Mouse (Mus musculus) midbrain, embryonic 12.5 days (tissue): ENCODE measurements at regions not wholly inside any gene's neighbourhood (a gene's known extent, or its start where the extent isn't known, plus 50 kb on each side); places are given as distances from the start of the nearest gene placed in this dataset.

ENCODE experiments used
- ATAC-seq: fragments of 200-750 bp; cut with Nextera tagmentation; 2 replicates; pipeline ENCODE4 v1.8.0; 2017; ENCODE audit warnings: low read depth, moderate TSS enrichment, moderate library complexity; ENCODE audit not compliant: low FRiP score
- H3K27ac ChIP-seq: fragments of 300-500 bp; sonication (generic); replicated peaks from 2 replicates; pipeline ENCODE4 v1.5.1; 2016; ENCODE audit warnings: mild to moderate bottlenecking
- H3K27me3 ChIP-seq: fragments of 300-500 bp; sonication (generic); 2 replicates; pipeline ENCODE4 v1.6.1; 2016; ENCODE audit warnings: mild to moderate bottlenecking
- H3K36me3 ChIP-seq: fragments of 300-500 bp; sonication (generic); 2 replicates; pipeline ENCODE4 v1.6.1; 2016
- H3K4me1 ChIP-seq: fragments of 300-500 bp; sonication (generic); 2 replicates; pipeline ENCODE4 v1.6.1; 2016
- H3K4me2 ChIP-seq: fragments of 300-500 bp; sonication (generic); replicated peaks from 2 replicates; pipeline ENCODE4 v1.6.1; 2016; ENCODE audit warnings: mild to moderate bottlenecking, moderate library complexity
- H3K4me3 ChIP-seq: fragments of 300-500 bp; sonication (generic); 2 replicates; pipeline ENCODE4 v1.5.1; 2016; ENCODE audit warnings: mild to moderate bottlenecking
- H3K9ac ChIP-seq: fragments of 300-500 bp; sonication (generic); replicated peaks from 2 replicates; pipeline ENCODE4 v1.6.1; 2016; ENCODE audit warnings: mild to moderate bottlenecking, moderate library complexity
- H3K9me3 ChIP-seq: fragments of 300-500 bp; sonication (generic); 2 replicates; pipeline ENCODE4 v1.6.1; 2016; ENCODE audit warnings: mild to moderate bottlenecking
- WGBS: fragments of 180-500 bp; shearing (Covaris S2); methylation state at CpG from one replicate; pipeline ENCODE4 v1.1.7; 2016; 5-methylcytosine and 5-hydroxymethylcytosine counted together

- Histone ChIP-seq H3K27ac (no peak overlapping the region), H3K4me1 (no peaks in the 10 kb centered on the region), H3K9me3 (no peaks in the 10 kb centered on the region), H3K4me2 (no peak overlapping the region), H3K36me3 (no peaks in the 10 kb centered on the region), H3K4me3 (no peak overlapping the region), H3K27me3 (no peaks in the 10 kb centered on the region), H3K9ac (no peak overlapping the region)
- 74% methylated on average over 1 of the region's 1 CpGs for WGBS
- ATAC-seq: no peak
Observed at GRCm38 (mm10) chr1:113194116-113194812, 1329.5 kb upstream of the Dsel start.

- H3K27ac ChIP-seq: no peak overlapping the region
- no peak overlapping the region for H3K9ac ChIP-seq
- no peak for ATAC-seq
- WGBS: 87% methylated on average over 1 of the region's 1 CpGs
- H3K9me3 ChIP-seq: no peaks in the 10 kb centered on the region
- no peaks in the 10 kb centered on the region for H3K4me1 ChIP-seq
- H3K36me3 ChIP-seq: no peaks in the 10 kb centered on the region
- no peaks in the 10 kb centered on the region for H3K27me3 ChIP-seq
- no peak overlapping the region for H3K4me2 ChIP-seq
- H3K4me3 ChIP-seq: no peak overlapping the region
Observed at GRCm38 (mm10) chr1:113163173-113163572, 1298.5 kb upstream of the Dsel start.
